Mouse (Mus musculus) lung, adult 2 months (tissue): ENCODE measurements around the gene Ier2. TPM values are rescaled to one million over a fixed set of nuclear protein-coding genes. Genes with fewer than 3 reads are reported as not detected.

Source experiments
- DNase-seq: peaks from one replicate; pipeline ENCODE4 v3.0.0; 2022
- H3K4me1 ChIP-seq: fragments of 200-500 bp; 2 replicates; pipeline ENCODE4 v1.6.1; 2011; ENCODE audit warnings: low read length; ENCODE audit not compliant: control insufficient read depth, insufficient read depth
- H3K4me3 ChIP-seq: fragments of 200-500 bp; replicated peaks from 2 replicates; pipeline ENCODE3; 2011; ENCODE audit warnings: low read depth, mild to moderate bottlenecking, control low read depth, low read length; ENCODE audit errors: extremely low read depth
- CTCF ChIP-seq: fragments of 200-500 bp; IDR thresholded peaks from 2 replicates; pipeline ENCODE4 v1.5.1; 2011; ENCODE audit warnings: mild to moderate bottlenecking, low read length, control low read depth; ENCODE audit not compliant: insufficient read depth
- POLR2A ChIP-seq: fragments of 200-500 bp; IDR thresholded peaks from 2 replicates; pipeline ENCODE4 v1.6.1; 2011; ENCODE audit warnings: low read depth, mild to moderate bottlenecking, control low read depth, low read length, borderline replicate concordance; ENCODE audit errors: extremely low read depth
- WGBS: fragments of 180-500 bp; shearing (Covaris S2); methylation state at CpG from one replicate; pipeline ENCODE4 v1.1.7; 2018; 5-methylcytosine and 5-hydroxymethylcytosine counted together
- polyA plus RNA-seq: library from polyadenylated mRNA; depleted of rRNA; stranded (reverse); fragments of >200 nt; gene quantifications from 2 replicates; pipeline ENCODE4 v1.2.3, GENCODE M21; 2012

The Ier2 gene
- polyA plus RNA-seq, 1 experiment = 47.1 TPM

DNA sequence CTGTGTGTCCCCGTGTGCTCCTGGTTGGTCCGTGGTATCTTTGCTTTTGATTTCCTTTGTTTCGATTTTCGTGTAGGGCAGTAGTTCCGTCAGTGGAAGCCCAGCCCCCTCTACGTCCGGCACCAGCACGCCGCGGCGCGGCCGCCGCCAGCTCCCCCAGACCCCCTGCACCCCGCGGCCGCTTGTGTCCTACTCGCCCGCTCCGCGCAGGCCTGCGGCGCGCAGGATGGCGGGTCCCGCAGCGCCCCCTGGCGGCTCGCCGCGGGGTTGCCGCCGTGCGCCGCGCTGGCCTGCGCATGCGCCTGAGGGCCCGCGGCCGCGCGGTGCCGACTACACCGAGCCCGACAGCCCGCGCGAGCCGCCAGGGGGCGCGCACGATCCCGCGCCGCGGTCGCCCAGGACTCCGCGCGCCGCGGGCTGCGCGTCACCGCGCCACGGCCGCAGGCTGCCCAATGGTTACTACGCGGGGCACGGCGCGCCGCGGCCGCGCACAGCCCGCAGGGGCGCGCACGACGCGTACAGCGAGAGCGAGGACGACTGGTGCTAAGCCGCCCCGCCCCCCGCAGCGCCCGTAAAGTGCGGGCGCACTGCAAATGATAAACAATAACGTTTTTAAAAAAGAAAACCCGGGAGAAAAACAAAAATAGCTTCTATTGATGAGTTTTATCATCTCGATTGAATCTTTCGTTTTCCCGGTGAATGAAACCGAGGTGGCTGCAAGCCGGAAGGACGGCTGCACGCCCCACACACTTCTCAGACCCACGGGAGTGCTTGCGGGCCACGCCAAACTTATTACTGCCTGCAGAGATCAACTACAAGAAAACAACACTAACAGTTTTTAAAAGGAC lies 23.3 kb downstream of the Ier2 start:
- TF ChIP-seq CTCF (no peak), POLR2A (peak; percentile 33; the same call in 1 of the 2 replicates)
- DNase-seq = peak; percentile 91
- Histone ChIP-seq H3K4me3 (peak overlapping the region; percentile 86), H3K4me1 (no peaks in the 10 kb centered on the region)
- under 1% methylated on average over 81 of the region's 106 CpGs for WGBS

DNA sequence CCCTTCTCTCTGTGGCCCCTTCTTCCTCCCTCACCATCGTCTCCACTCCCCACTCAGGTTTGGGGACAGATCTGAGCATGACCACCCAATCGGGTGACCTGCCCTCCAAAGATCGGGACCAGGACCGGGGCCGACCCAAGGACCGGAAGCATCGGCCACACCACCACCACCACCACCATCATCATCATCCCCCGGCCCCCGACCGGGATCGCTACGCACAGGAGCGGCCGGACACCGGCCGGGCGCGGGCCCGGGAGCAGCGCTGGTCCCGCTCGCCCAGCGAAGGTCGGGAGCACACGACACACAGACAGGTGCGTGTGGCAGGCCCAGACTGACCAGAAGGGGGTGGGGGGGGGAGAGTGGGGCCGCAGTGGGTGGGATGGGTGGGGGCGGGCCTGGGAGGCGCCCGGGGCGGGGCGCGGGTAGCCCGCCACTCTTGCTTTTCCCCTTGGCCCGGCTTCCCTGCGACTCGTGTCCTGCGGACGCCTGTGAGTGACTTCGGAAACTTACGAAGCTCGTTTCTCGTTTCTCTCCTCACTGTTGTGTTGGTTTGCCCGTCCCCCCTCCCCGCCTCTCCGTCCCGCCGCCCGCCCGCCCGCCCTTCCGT lies 24.0 kb downstream of the Ier2 start:
- Histone ChIP-seq H3K4me1 (no peaks in the 10 kb centered on the region), H3K4me3 (peak overlapping the region; percentile 85)
- 1% methylated on average over 46 of the region's 52 CpGs for WGBS
- TF ChIP-seq CTCF (no peak), POLR2A (no peak)
- no peak for DNase-seq

DNA sequence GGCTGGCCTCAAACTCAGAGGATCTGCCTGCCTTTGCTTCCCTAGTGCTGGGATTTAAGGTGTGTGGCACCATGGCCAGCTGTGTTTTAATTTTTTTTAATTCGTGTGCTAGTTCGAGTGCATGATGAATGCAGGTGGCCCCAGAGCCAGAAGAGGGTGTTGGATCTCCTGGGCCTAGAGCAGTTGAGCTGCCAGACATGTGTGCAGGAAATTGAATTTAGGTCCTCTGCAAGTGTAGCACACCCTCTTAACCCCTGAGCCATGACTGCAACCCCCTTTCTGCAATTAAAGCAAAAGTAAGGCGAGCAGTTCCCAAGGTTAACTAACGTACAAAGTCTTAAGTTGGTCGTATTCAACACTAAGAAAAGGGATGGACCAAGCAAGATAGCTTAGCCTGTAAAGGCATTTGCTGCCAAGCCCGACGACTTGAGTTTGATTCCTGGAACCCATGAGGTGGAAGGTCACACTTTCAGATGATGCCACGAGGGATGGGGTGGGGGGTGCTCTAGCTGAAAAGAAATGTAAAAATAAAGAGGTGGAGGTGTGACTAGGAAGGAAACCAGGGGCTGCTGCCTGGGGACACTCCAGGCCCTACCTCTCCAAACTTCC lies 24.6 kb downstream of the Ier2 start:
- DNase-seq = no peak
- Histone ChIP-seq H3K4me3 (peak overlapping the region; percentile 85), H3K4me1 (no peaks in the 10 kb centered on the region)
- TF ChIP-seq POLR2A (no peak), CTCF (no peak)
- WGBS = 45% methylated on average over 8 of the region's 8 CpGs

DNA sequence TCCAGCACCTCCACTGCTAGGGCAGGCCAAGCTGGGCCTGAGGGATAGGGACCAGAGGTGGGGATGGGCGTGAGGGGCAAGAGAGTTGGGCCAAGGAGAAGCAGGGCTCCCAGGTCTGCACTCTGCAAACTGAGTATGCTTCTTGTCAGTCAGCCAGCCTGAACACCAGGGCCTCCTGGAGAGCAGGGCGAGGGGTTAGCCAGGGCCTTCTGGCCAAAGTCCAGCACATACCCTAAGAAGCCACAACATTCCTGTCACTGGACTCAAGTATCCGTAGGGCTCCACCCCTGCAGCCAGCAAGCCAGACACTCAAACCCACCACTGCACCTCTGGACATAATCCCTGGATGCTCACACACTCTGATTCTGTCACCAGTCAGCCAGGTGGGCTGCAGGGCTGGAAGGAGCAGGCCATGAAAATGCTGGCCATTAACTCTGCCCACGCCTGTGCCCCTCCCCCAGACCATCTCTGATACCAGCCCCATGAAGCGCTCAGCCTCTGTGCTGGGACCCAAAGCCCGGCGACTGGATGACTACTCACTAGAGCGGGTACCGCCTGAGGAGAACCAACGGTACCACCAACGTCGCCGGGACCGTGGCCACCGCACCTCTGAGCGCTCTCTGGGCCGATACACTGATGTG lies 26.5 kb downstream of the Ier2 start:
- H3K4me3 ChIP-seq = no peak overlapping the region
- DNase-seq = no peak
- TF ChIP-seq CTCF (no peak), POLR2A (no peak)
- no peaks in the 10 kb centered on the region for H3K4me1 ChIP-seq
- WGBS = 87% methylated on average over 17 of the region's 17 CpGs

DNA sequence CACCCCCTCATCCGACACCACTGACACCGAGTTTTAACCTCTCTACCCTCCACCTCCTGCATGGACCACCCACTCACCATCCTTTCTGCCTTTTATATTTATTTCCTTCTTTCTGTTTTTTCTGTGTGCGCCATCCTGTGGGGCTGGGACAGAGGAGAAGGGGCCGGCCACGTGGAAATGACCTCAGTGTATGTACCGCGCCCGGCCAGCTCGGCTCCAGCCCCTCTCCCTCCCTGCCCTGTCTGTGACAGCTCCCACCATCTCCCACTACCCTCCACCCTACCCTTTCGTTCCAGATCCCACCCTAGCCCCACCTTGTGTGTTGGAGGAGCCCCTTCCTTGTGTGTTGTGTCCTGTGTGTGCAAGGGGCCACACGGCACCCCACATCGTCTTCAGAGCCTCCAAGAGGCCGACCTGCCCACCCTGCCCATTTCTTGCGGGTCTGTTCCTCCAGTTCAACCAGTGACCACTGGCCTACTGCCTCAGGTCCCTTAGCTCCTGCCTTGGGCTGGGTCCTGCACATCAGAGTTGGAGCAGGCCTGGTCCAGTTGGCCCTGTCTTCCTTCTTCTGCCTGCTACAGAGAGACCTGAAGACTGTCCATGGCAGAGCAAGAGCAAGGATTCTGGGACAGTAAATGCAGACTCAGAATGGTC lies 27.1 kb downstream of the Ier2 start:
- no peaks in the 10 kb centered on the region for H3K4me1 ChIP-seq

DNA sequence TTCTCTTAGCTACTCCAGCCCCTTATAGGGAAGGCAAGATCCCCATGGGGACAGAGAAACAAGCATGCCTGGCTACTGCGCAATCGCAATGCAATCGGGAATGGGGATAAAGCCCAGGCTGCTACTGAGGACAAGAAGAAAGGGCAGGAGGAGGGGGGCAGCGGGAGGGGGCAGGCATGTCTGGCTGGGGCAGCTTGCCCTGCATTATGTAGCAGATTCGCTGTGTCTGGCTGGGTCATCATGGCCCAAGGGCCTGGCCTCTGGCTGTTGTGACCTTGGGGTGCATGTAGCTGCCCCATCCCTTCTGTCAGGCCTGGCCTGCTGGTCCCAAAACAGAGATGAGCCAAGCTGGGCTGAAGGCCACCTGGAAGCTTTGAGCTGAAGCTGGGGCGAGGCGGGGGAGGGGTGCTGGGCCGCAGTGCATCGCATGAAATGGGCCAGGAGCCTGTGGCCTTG lies 27.8 kb downstream of the Ier2 start:
- WGBS = 63% methylated on average over 9 of the region's 9 CpGs
- no peak for DNase-seq
- no peak overlapping the region for H3K4me3 ChIP-seq

More for the DNA sequence above, 27.1 kb downstream of the Ier2 start:
- H3K4me3 ChIP-seq = no peak overlapping the region
- no peak for TF ChIP-seq CTCF
- no peak for TF ChIP-seq POLR2A
- no peak for DNase-seq
- 74% methylated on average over 14 of the region's 14 CpGs for WGBS

DNA sequence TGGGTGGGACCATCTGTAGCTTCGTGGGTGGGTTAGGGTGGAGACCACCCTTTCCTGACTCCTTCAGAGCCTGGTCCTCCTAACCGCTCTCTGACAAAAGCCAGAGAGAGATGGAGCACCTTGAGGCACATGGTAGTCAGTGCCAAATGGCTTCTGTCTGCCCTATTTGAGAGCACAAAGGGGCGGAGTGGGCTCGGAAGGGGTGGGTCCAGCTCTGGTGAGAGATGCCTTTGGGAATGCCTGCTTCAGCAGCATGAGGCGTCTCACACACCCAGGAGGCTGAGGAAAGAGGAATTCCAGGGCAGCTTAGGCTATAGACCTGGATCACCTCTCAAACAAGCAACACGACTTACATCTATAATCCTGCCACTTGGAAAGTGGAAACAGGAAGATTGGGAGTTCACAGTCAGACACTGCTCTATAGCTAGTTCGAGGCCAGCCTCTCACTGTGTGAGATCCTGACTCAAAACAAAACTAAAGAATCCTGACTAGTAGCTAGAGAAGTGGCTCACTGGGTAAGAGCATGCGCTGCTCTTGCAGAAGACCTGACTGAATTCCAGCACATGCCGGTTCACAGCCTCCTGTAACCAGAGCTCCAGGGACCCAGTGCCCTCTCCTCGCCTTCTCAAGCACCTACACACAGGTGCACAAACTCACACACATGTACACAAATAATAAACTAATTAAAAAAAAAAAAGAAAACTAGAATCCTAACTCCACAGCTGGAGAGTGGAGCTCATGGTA lies 28.6 kb downstream of the Ier2 start:
- Histone ChIP-seq H3K4me3 (no peak overlapping the region), H3K4me1 (no peaks in the 10 kb centered on the region)
- DNase-seq = no peak
- no peak for TF ChIP-seq POLR2A
- WGBS = 56% methylated on average over 10 of the region's 10 CpGs

More for the DNA sequence above, 27.8 kb downstream of the Ier2 start:
- no peaks in the 10 kb centered on the region for H3K4me1 ChIP-seq
- TF ChIP-seq POLR2A (no peak), CTCF (no peak)

DNA sequence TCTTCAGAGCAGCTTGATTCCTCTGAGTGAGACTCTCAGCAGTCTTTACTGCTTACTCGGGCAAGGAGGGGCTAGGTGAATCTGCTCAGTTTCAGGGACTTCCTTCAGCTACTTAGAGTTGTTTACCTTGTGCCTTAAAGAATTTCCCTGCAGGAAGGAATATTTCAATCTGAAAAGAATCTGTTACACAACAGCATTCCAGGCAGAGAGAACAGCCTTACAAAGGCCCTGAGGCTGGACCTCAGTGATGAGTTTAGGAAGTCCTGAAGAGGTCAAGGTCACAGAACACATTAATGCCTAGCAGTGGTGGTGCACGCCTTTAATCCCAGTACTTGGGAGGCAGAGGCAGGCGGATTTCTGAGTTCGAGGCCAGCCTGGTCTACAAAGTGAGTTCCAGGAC lies 30.8 kb downstream of the Ier2 start:
- no peak for DNase-seq
- Histone ChIP-seq H3K4me1 (no peaks in the 10 kb centered on the region), H3K4me3 (no peak overlapping the region)
- WGBS = 80% methylated on average over 4 of the region's 4 CpGs
- TF ChIP-seq CTCF (no peak), POLR2A (no peak)

DNA sequence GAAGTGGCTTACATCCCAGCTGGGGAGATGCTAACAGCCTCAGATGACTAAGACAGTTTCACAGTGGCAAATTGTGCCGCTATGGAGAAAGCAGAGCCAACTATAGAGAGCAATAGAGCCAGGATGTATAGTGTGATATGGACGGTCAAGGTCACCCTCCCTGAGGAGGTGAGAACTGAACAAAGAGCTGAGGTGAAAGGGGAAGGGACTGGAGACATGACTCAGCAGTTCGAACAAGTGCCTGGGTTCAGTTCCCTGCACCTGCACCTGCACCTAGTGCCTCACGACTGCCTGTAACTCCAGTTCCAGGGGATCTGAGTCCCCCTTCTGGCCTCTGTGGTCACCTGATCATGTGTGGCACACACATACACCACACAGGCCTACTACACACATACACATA lies 32.5 kb downstream of the Ier2 start:
- TF ChIP-seq POLR2A (no peak), CTCF (no peak)
- 75% methylated on average over 4 of the region's 4 CpGs for WGBS
- H3K4me3 ChIP-seq = no peak overlapping the region
- no peaks in the 10 kb centered on the region for H3K4me1 ChIP-seq
- no peak for DNase-seq
